Mouse (Mus musculus) ovary, postnatal 36 days (tissue): ENCODE measurements around the gene Dnah9.
A peak's percentile ranks its signal among the peaks of the same experiment; 100 is the strongest.

ENCODE experiments used
- DNase-seq: peaks from one replicate; pipeline ENCODE4 v3.0.0; 2022; ENCODE audit warnings: low spot score, mixed read lengths

Gene Dnah9

DNA sequence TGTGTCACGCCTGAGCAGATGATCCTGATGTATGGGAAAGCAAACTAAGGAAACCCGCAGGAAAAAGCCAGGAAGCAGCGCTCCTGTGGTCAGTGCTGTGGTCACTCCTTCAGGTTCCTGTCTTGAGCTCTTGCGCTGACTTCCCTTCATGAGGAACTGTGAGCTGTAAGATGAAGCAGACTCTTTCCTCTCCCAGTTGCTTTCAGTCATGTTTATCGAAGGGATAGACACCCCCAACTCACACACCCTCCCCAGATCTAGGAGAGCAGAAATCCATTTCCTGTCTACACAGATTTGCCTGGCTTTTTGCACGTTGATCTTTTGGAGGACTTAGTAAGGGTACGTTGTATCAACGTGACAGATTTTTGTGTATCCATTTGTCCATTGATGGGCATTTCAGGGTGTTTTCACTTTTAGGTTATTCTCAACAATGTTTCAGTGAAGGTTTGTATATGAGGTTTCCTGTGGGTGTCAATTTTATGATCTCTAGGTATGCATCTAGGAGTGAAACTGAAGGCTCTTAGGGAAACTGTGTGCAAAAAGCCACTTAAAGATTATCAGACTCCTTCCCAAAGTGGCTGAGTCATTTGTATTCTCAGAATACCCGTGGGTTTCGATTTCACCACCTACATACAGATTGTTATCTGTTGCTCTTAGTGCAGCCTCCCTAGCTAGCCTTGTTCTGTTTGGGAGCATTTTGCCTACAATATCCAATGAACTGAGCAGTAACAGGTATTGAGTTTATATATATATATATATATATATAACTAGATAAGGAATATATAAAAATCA is 373.7 kb downstream of the Dnah9 start:
- DNase-seq = no peak

DNA sequence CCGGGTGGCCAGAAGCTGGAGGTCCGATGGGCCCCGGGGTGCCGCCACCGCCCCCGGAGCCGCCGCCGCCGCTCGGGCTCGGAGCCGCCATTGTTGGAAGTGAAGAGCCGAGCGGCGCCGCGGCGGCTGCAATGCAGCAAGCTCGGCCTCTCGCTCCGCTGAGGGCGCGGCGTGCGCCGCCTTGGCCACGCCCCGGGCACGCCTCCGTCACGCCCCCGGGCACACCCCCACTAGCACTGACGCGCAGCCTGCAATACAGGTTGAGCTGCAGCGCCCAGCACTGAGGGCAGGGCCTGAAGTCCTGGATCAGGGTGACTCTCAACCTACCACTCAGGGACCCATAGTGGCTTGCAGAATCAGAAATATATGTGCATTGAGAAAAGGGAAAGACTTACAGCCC is 380.2 kb downstream of the Dnah9 start, which contains the start of gene Map2k4:
Gene Map2k4, minus strand, starts transcription at position 144 of the 400 bp plus-strand sequence.
- peak; percentile 94 for DNase-seq

DNA sequence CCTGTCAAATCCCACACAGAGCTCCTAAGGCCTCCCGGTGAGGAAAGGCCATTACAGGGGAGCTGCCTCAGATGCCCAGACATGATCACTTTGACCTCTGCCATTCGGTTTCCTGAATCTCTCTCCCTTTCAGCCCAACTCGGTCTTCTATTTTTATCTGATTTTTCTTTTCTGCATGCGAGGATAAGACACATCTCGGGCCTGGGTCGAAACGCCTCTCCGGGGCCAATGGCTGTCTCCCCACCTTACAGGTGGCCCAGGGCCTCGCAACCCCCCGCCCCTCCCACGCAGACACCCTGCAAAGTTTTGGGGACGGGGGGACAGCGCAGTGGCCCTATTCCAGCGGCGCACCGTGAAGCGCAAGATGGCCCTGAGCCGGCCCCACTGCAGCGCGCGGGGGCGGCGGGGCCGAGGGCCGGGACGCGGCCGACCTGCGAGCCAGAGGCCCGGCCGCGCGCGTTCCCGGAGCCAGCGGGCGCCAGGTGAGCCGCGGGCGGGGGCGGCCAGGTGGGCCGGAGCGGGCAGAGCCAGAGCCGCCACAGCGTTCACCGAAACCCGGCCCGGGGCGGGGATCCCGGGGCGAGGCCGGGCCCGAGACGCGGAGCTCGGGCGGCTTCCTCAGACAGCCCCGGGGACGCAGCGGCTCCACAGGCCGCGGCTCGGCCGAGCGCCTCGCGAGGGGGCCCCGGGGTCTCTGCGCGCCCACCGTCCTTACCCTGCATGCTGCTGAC is 380.8 kb downstream of the Dnah9 start:
- DNase-seq = no peak

DNA sequence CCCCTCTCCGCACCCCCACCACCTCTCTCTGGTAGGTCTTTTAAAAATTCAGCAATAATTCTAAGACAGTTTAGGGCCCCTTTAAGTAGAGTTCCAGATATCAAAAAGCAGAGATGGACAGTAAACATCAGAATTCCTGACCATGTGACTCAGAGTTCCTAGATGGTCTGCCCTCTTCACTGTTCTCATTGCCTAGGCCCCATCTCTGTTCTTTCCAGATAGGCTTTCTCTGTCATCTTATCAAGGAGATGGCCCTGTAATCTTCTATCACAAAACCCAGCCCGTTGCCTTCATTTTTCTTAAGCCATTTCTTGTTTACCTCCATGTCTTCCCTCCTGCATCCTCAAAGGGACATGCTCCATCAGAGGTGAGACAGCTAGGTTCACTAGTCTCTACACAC is 382.2 kb downstream of the Dnah9 start:
- DNase-seq = no peak

DNA sequence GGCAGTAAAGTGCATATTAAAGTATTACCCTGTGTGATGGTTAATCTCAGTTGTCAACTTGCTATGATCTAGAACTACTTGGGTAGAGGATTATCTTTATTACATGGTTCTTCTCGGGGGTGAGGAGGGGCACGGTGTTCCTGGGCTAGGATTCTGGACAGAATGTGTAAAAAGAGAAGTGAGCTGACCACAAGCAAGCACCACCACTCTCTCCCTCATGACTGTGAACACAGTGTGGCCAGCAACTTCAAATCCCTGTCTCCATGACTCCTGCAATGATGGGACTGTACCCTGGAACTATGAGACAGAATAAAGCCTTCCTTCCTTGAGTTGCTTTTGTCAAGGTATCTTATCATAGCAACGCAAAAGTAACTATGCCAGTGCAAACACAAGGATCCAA is 386.8 kb downstream of the Dnah9 start:
- no peak for DNase-seq
